Mouse (Mus musculus) mature B cell (primary cell): ENCODE results near the gene Trpv3.
"Not testable (repeated sequence)": the region's sequence is repeated elsewhere in the genome, so short reads cannot be mapped to it uniquely, and the experiment has no call there.

ENCODE experiments used
- in situ Hi-C: fragments of 300-500 bp; cut with MboI; formaldehyde crosslinking; loops from 2 replicates; pipeline ENCODE4 v1.14.3; 2019

Gene Trpv3

DNA sequence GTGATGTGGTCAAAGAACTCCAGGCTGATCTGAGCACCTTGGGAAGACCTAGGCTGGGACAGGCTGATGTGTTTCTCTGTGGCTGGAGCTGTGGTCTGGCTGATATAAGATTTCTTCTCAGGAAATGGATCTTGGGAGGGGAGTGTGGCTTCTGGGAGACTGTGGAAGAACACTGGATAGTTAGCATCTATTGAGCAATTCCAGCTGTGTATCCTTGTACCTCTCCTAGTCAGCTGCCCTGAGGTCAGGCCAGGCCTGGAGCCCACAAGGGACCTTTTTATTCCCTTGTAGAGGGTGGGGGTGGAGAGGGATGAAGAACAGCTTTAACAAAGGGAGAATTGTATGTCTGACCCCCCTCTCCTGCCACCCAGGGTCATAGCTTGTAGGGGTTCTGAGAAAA, 17.2 kb downstream of the Trpv3 start:
- in situ Hi-C loops, result no loop called here

DNA sequence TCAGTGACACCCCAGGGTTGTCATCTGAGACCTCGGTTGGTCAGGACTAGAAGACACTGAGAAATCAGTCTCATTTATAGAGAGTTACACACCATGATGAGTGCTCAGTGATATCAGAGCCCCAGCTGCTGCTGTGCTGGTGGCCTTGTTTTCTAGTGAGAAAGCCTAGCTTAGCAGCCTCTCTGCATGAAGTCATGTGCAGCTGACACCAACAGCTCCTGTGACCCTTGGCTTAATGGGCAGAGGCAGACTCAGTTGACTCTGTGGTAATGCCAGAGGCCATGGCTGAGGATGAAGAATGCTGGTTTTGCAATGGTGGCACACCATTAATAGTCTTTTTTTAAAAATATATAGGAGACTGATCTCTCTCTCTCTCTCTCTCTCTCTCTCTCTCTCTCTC, 22.4 kb downstream of the Trpv3 start:
- in situ Hi-C loops, result no loop called here

DNA sequence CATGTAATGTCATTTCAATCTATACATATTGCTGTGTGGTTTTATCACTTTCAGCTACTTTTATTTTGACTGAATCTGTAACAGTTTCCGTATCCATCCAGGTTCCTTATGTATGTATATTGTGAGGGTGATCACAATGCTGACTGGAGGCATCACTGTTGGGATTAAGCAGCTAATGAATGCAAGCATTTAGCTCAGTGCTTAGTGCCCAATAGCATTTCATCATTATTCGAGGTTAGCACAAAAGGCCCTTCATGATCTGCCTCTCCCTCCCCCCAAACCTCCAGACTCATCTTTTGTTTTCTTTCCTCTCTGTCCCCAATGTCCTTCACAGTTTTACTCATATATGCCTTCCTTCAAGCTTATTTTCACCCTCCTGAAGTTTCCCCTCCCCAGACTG, 35.9 kb downstream of the Trpv3 start:
- in situ Hi-C loops, result no loop called here

DNA sequence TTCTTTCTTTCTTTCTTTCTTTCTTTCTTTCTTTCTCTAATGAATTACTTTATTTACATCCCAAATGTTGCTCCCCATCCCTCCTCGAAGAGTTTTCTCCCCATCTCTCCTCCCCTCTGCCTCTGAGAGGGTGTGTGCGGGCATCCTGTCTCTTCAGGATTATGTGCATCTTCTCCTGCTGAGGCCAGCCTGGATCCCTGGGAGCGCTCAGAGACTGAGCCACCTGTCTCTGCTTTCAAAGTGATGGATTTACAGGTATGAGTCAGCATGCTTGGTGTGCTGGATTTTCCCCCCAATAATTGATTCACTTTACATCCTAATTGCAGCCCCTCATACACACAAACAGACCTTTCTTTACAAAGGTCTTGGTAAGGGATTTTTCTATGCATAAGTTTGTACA, 48.8 kb downstream of the Trpv3 start:
- in situ Hi-C loops, result no loop called here

DNA sequence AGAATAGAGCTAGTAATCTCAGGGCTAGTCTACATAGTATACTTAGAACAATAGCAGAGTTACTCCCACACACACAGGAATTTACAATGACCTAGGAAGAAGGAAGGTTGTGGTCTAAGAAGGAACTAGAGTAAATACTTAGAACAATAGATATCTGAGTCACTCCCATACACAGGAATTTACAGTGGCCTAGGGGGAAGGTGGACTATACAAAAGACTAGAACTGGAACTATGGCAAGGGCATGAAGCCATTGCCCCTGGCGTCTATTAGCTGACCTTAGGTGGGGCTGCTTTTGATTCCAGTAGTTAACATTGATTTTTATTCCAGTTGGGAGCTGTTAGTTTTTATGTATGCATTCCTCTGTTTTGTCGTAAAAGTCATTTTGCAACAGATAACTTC, 51.4 kb downstream of the Trpv3 start:
- in situ Hi-C loops, result not testable (repeated sequence)

DNA sequence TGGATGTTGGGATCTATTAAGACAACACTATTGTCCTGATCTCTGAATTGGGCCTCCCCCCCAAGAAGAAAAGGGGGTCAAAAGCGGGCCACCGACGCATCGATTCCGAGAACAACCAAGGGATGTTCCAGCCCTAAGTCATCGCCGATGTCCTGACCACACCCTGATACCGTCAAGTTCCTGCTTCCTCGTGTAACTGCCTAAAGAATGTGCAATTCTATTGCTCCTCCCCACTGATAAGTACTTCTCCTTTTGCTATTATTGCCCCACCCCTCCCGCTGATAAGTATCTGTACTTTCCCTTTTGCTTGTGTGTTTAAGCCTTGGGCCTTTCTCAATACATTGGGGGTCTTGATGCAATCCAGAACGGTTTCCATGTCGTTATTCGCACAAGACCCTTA, 53.9 kb downstream of the Trpv3 start:
- in situ Hi-C loops, result not testable (repeated sequence)

GRCm38 (mm10) chr11:73323906-73324830, 57.0 kb downstream of the Trpv3 start:
- in situ Hi-C loops, result no loop called here

DNA sequence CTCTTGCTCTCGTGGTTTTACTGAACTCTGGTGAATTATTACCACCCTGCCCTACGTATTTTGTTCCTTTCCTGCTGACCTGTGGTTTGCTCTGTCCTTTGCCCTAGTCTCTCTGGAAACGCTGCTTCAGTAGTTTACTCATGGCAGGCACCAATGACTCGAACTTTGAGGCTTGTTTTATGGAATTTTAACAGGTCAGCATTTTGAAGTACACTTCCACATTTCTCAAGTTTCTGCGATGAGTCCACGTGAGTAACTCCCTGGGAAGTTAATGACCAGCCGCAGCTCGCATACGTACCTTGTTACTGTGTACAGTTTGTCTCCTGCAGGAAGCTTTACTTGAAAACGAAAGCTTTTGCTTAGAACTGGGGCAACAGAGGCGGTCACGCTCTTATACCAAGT, 59.3 kb downstream of the Trpv3 start:
- in situ Hi-C loops, result no loop called here

GRCm38 (mm10) chr11:73327361-73327760, 60.2 kb downstream of the Trpv3 start:
- in situ Hi-C loops, result no loop called here

DNA sequence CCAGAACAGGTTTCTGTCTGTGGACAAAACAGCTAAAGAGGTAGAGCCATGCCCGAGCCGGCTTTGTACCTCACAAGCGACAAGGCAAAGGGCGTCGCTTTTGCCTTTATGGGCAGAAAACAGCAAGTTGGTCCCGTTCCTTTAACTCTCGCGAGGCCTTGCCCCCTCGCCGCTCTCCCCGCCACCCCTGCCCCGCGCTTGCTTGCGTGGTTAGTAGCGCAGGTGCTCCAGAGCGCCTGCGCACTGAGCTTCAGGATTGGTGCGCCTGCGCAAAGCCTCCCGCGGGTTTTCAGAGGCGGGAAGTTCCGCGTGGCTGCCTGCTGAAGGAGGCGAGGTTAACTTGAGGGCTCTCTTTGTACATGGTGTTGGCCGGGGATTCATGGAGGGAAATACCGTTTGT, 62.3 kb downstream of the Trpv3 start, which contains the start of the genes Aspa, Gm49340 and Spata22:
Aspa (minus strand) TSS at position 155 of the 400 bp plus-strand sequence.
Gm49340 (plus strand) TSS at position 300 of the 400 bp plus-strand sequence.
Spata22 (plus strand) TSS at position 300 of the 400 bp plus-strand sequence.
- in situ Hi-C loops, result no loop called here

GRCm38 (mm10) chr11:73333357-73333756, 66.2 kb downstream of the Trpv3 start:
- in situ Hi-C loops, result no loop called here

DNA sequence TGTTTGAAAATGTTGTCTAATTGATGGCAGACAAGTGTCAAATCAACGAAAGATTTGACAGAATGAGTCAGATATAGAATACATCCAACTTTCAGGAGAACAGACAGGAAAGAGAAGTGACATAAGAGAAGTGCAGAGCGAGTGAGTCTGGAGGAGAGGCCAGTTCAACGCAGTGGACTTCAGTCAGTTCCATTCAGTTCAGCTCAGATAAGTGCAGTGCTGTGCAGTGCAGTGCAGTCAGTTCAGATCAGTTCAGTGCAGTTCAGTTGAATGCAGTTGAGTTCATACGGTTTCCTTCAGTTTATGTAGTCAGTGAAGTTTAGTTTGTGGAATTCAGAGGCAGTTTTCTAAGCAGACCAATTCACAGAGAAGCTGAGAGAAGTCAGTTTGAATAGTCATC, 69.7 kb downstream of the Trpv3 start:
- in situ Hi-C loops, result no loop called here
